Mouse (Mus musculus): Measurements from ENCODE around the gene Chit1.

The Chit1 gene

GRCm38 (mm10) chr1:134079477-134080163, 31.4 kb upstream of the Chit1 start:
- no peak for DNase-seq (ENCODE audit: low read depth, low spot score)

GRCm38 (mm10) chr1:134080406-134080805, 30.6 kb upstream of the Chit1 start:
- DNase-seq (ENCODE audit: low read depth, low spot score): no peak

GRCm38 (mm10) chr1:134080881-134081450, 30.1 kb upstream of the Chit1 start:
- DNase-seq (ENCODE audit: low read depth, low spot score): no peak

GRCm38 (mm10) chr1:134082987-134083516, 28.0 kb upstream of the Chit1 start:
- no peak for DNase-seq (ENCODE audit: low read depth, low spot score)

GRCm38 (mm10) chr1:134083676-134084075, 27.4 kb upstream of the Chit1 start:
- DNase-seq (ENCODE audit: low read depth, low spot score): no peak

- DNase-seq (ENCODE audit: low read depth, low spot score): no peak
Observed at GRCm38 (mm10) chr1:134084128-134084527, 26.9 kb upstream of the Chit1 start.

GRCm38 (mm10) chr1:134086017-134086416, 25.0 kb upstream of the Chit1 start:
- DNase-seq (ENCODE audit: low read depth, low spot score): no peak

- no peak for DNase-seq (ENCODE audit: low read depth, low spot score)
Observed at GRCm38 (mm10) chr1:134086811-134087398, 24.1 kb upstream of the Chit1 start.

GRCm38 (mm10) chr1:134089074-134089473, 22.0 kb upstream of the Chit1 start:
- DNase-seq (ENCODE audit: low read depth, low spot score): no peak

GRCm38 (mm10) chr1:134091851-134092250, 19.2 kb upstream of the Chit1 start:
- no peak for DNase-seq (ENCODE audit: low read depth, low spot score)

- no peak for DNase-seq (ENCODE audit: low read depth, low spot score)
Observed at GRCm38 (mm10) chr1:134092368-134092767, 18.7 kb upstream of the Chit1 start.

GRCm38 (mm10) chr1:134092852-134093770, 17.9 kb upstream of the Chit1 start:
- DNase-seq (ENCODE audit: low read depth, low spot score): no peak

- DNase-seq (ENCODE audit: low read depth, low spot score): no peak
Observed at GRCm38 (mm10) chr1:134093771-134094526, 17.1 kb upstream of the Chit1 start.

- no peak for DNase-seq (ENCODE audit: low read depth, low spot score)
Observed at GRCm38 (mm10) chr1:134095033-134095612, 15.9 kb upstream of the Chit1 start.

GRCm38 (mm10) chr1:134095721-134096120, 15.3 kb upstream of the Chit1 start:
- DNase-seq (ENCODE audit: low read depth, low spot score): no peak

- no peak for DNase-seq (ENCODE audit: low read depth, low spot score)
Observed at GRCm38 (mm10) chr1:134096264-134096934, 14.6 kb upstream of the Chit1 start.

- DNase-seq (ENCODE audit: low read depth, low spot score): no peak
Observed at GRCm38 (mm10) chr1:134097080-134097855, 13.8 kb upstream of the Chit1 start.

GRCm38 (mm10) chr1:134097956-134098725, 12.9 kb upstream of the Chit1 start:
- no peak for DNase-seq (ENCODE audit: low read depth, low spot score)

All from brain, embryonic 18.5 days (tissue).